Mouse (Mus musculus) testis, adult 2 months (tissue): Measurements from ENCODE around the gene Gpn3. TPM values are rescaled to one million over a fixed set of nuclear protein-coding genes. Genes with fewer than 3 reads are reported as not detected.
A peak's percentile ranks its signal among the peaks of the same experiment; 100 is the strongest.

Experiments
- H3K27ac ChIP-seq: fragments of 200-500 bp; 2 replicates; pipeline ENCODE4 v1.5.1; 2012; ENCODE audit warnings: low read depth, low read length; ENCODE audit not compliant: control insufficient read depth, insufficient read depth
- H3K27me3 ChIP-seq: fragments of 200-500 bp; 2 replicates; pipeline ENCODE4 v1.6.1; 2012; ENCODE audit warnings: mild to moderate bottlenecking, low read length, moderate library complexity; ENCODE audit not compliant: control insufficient read depth, insufficient read depth
- H3K36me3 ChIP-seq: fragments of 200-500 bp; 2 replicates; pipeline ENCODE4 v1.6.1; 2012; ENCODE audit warnings: mild to moderate bottlenecking, low read length; ENCODE audit not compliant: control insufficient read depth, insufficient read depth
- H3K4me1 ChIP-seq: fragments of 200-500 bp; 2 replicates; pipeline ENCODE4 v1.6.1; 2012; ENCODE audit warnings: low read length; ENCODE audit not compliant: control insufficient read depth, insufficient read depth
- H3K4me3 ChIP-seq: fragments of 200-500 bp; 2 replicates; pipeline ENCODE4 v1.5.1; 2012; ENCODE audit warnings: low read depth, mild to moderate bottlenecking, low read length, moderate library complexity, mixed read lengths; ENCODE audit not compliant: control insufficient read depth
- CTCF ChIP-seq: fragments of 200-500 bp; IDR thresholded peaks from 2 replicates; pipeline ENCODE4 v1.5.1; 2012; ENCODE audit warnings: low read depth, mild to moderate bottlenecking, inconsistent platforms, low read length, moderate library complexity; ENCODE audit not compliant: control insufficient read depth, insufficient read depth, insufficient replicate concordance
- POLR2A ChIP-seq: fragments of 200-500 bp; IDR thresholded peaks from 2 replicates; pipeline ENCODE4 v1.6.1; 2012; ENCODE audit warnings: low read depth, mild to moderate bottlenecking, inconsistent platforms, low read length, moderate library complexity; ENCODE audit not compliant: control insufficient read depth
- polyA plus RNA-seq: library from polyadenylated mRNA; depleted of rRNA; stranded (reverse); fragments of >200 nt; gene quantifications from 2 replicates; pipeline ENCODE4 v1.2.3, GENCODE M21; 2012

The Gpn3 gene
- polyA plus RNA-seq, 1 experiment, result 27.6 TPM

GRCm38 (mm10) chr5:122399871-122400270, 28.2 kb downstream of the Gpn3 start:
- Histone ChIP-seq H3K27ac (no peak overlapping the region), H3K27me3 (no peaks in the 10 kb centered on the region), H3K4me1 (peaks cover 5% of the 10 kb centered on the region), H3K4me3 (no peak overlapping the region), H3K36me3 (no peaks in the 10 kb centered on the region)
- no peak for TF ChIP-seq CTCF
- no peak for TF ChIP-seq POLR2A

GRCm38 (mm10) chr5:122400628-122401302, 29.1 kb downstream of the Gpn3 start:
- H3K27me3 ChIP-seq, result no peaks in the 10 kb centered on the region
- H3K27ac ChIP-seq, result peak overlapping the region; percentile 68; the same call in 1 of the 2 replicates
- peaks cover 5% of the 10 kb centered on the region for H3K4me1 ChIP-seq
- TF ChIP-seq POLR2A, result no peak
- TF ChIP-seq CTCF, result no peak
- H3K4me3 ChIP-seq, result no peak overlapping the region
- H3K36me3 ChIP-seq, result no peaks in the 10 kb centered on the region

GRCm38 (mm10) chr5:122401303-122401640, 29.6 kb downstream of the Gpn3 start:
- no peaks in the 10 kb centered on the region for H3K36me3 ChIP-seq

GRCm38 (mm10) chr5:122402160-122402559, 30.5 kb downstream of the Gpn3 start:
- Histone ChIP-seq H3K4me3 (no peak overlapping the region), H3K36me3 (no peaks in the 10 kb centered on the region), H3K27me3 (no peaks in the 10 kb centered on the region), H3K27ac (no peak overlapping the region), H3K4me1 (peaks cover 2% of the 10 kb centered on the region)
- TF ChIP-seq CTCF, result no peak
- TF ChIP-seq POLR2A, result no peak

More at GRCm38 (mm10) chr5:122401303-122401640, 29.6 kb downstream of the Gpn3 start:
- peaks cover 5% of the 10 kb centered on the region for H3K4me1 ChIP-seq
- TF ChIP-seq POLR2A, result no peak
- TF ChIP-seq CTCF, result peak; percentile 89
- no peak overlapping the region for H3K4me3 ChIP-seq
- H3K27ac ChIP-seq, result no peak overlapping the region
- no peaks in the 10 kb centered on the region for H3K27me3 ChIP-seq

GRCm38 (mm10) chr5:122402772-122403171, 31.1 kb downstream of the Gpn3 start:
- no peaks in the 10 kb centered on the region for H3K27me3 ChIP-seq
- no peak for TF ChIP-seq CTCF
- no peak for TF ChIP-seq POLR2A
- no peaks in the 10 kb centered on the region for H3K36me3 ChIP-seq
- peaks cover 2% of the 10 kb centered on the region for H3K4me1 ChIP-seq
- H3K4me3 ChIP-seq, result no peak overlapping the region
- no peak overlapping the region for H3K27ac ChIP-seq

- Histone ChIP-seq H3K27me3 (no peaks in the 10 kb centered on the region), H3K4me3 (no peak overlapping the region), H3K36me3 (no peaks in the 10 kb centered on the region), H3K4me1 (peaks cover 2% of the 10 kb centered on the region), H3K27ac (no peak overlapping the region)
- TF ChIP-seq POLR2A (no peak), CTCF (no peak)
These were observed 31.7 kb downstream of the Gpn3 start for GRCm38 (mm10) chr5:122403362-122403761.

- no peaks in the 10 kb centered on the region for H3K36me3 ChIP-seq
- no peaks in the 10 kb centered on the region for H3K27me3 ChIP-seq
- peaks cover 7% of the 10 kb centered on the region for H3K4me1 ChIP-seq
- H3K4me3 ChIP-seq, result no peak overlapping the region
- TF ChIP-seq POLR2A, result no peak
- no peak for TF ChIP-seq CTCF
- no peak overlapping the region for H3K27ac ChIP-seq
These were observed 33.9 kb downstream of the Gpn3 start for GRCm38 (mm10) chr5:122405537-122405936.
